Mouse (Mus musculus) limb, embryonic 10.5 days (tissue): Measurements from ENCODE around the gene Setd7. TPM values are rescaled to one million over a fixed set of nuclear protein-coding genes. Genes with fewer than 3 reads are reported as not detected.
A peak's percentile ranks its signal among the peaks of the same experiment; 100 is the strongest.

Experiments
- DNase-seq: peaks from one replicate; pipeline ENCODE4 v3.0.0-alpha.2; 2017; ENCODE audit warnings: low spot score
- H3K27ac ChIP-seq: fragments of 300-500 bp; sonication (generic); 2 replicates; pipeline ENCODE4 v1.5.1; 2016; ENCODE audit warnings: mild to moderate bottlenecking
- H3K27me3 ChIP-seq: fragments of 300-500 bp; sonication (generic); 2 replicates; pipeline ENCODE4 v1.6.1; 2016; ENCODE audit warnings: low read depth, mild to moderate bottlenecking; ENCODE audit not compliant: poor library complexity, severe bottlenecking
- H3K36me3 ChIP-seq: fragments of 300-500 bp; sonication (generic); 2 replicates; pipeline ENCODE4 v1.6.1; 2016; ENCODE audit warnings: mild to moderate bottlenecking, moderate library complexity
- H3K4me1 ChIP-seq: fragments of 300-500 bp; sonication (generic); 2 replicates; pipeline ENCODE4 v1.6.1; 2016
- H3K4me3 ChIP-seq: fragments of 300-500 bp; sonication (generic); 2 replicates; pipeline ENCODE4 v1.5.1; 2016; ENCODE audit warnings: mild to moderate bottlenecking, moderate library complexity
- H3K9me3 ChIP-seq: fragments of 300-500 bp; sonication (generic); replicated peaks from 2 replicates; pipeline ENCODE4 v1.6.1; 2016; ENCODE audit warnings: mild to moderate bottlenecking
- WGBS: fragments of 180-500 bp; shearing (Covaris S2); methylation state at CpG from one replicate; pipeline ENCODE4 v1.1.7; 2016; 5-methylcytosine and 5-hydroxymethylcytosine counted together
- polyA plus RNA-seq: library from polyadenylated mRNA; unstranded; fragments of >200 nt; fragmentation: Nextera tagmentation; extraction: Ambion mirVana; gene quantifications from 2 replicates; pipeline ENCODE4 v1.2.1, GENCODE M21; 2016

Gene Setd7
- polyA plus RNA-seq, 1 experiment from 2014 or later: 4.8 TPM

DNA sequence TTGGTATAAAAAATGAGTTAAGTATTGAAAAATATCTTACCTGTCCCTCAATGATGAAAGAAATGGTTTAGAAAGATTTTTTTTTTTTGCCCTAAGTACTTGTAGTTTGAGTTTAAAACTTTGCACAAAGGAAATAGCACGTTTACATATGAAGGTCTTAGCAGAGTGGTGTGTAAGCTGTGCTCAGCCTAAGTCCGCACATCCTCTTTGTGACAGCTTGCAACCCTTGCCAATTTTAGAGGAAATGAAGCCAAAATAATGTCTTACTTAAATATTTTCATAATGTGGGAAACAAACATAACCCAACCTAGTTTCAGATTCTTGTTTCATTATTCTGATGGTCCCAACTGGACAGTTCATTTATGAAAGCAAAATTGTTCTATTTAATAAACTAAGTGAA lies 66.2 kb downstream of the Setd7 start:
- 93% methylated on average over 2 of the region's 2 CpGs for WGBS
- no peaks in the 10 kb centered on the region for H3K27me3 ChIP-seq

DNA sequence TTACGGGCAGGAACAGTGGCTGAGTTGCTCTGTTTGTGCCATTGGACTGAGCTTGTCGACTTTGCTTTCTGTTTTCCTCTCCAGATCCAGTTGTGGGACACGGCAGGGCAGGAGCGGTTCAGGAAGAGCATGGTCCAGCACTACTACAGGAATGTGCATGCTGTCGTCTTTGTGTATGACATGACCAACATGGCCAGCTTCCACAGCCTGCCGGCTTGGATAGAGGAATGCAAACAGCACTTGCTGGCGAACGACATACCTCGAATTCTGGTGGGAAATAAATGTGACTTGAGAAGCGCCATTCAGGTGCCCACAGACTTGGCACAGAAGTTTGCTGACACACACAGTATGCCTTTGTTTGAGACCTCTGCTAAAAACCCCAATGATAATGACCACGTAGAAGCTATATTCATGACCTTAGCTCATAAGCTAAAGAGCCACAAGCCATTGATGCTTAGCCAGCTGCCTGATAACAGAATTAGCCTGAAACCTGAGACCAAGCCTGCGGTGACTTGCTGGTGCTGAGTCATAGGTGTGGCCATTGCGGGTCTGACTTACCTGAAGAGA lies 67.3 kb downstream of the Setd7 start:
- Histone ChIP-seq H3K27ac (no peak overlapping the region), H3K27me3 (no peaks in the 10 kb centered on the region), H3K36me3 (peaks cover 22% of the 10 kb centered on the region), H3K4me1 (no peaks in the 10 kb centered on the region), H3K9me3 (no peaks in the 10 kb centered on the region), H3K4me3 (no peak overlapping the region)
- DNase-seq: no peak
- 86% methylated on average over 13 of the region's 13 CpGs for WGBS

More for the DNA sequence above, 66.2 kb downstream of the Setd7 start:
- no peak for DNase-seq
- Histone ChIP-seq H3K9me3 (no peaks in the 10 kb centered on the region), H3K36me3 (peaks cover 21% of the 10 kb centered on the region), H3K27ac (no peak overlapping the region), H3K4me3 (no peak overlapping the region), H3K4me1 (no peaks in the 10 kb centered on the region)

DNA sequence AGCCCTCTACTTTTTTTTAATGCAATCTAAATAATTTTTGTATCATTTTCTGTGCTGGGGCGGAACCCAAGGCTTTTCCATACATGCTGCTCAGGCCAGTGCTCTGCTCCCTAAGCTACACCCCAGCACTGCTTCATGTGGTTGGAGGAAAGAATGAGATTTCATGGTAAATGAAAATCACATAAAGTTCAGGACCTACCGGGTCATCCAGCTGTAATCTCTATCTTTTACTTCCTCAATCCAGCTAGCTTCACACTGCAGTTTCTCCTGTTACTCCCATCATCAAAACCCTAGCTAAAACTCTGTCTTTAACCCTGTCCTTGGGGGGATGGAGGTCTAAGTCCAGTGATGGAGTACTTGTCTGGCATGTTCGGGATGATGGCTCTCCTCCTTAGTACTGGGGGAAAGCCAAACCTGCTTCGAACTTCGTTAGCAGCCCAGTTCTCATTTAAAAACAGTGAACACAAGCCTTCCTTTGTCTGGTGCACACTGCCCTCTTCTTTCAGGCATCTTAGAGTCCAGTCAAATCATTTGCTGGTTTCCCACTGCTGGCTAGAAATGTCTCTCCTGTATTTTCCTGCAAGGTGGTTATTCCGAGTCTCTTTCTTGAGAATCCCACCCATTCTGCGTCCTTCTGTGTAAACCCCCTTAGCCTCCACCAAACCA lies 70.5 kb downstream of the Setd7 start:
- 86% methylated on average over 7 of the region's 7 CpGs for WGBS
- H3K27ac ChIP-seq: no peak overlapping the region
- H3K9me3 ChIP-seq: no peaks in the 10 kb centered on the region
- peaks cover 27% of the 10 kb centered on the region for H3K36me3 ChIP-seq
- no peaks in the 10 kb centered on the region for H3K27me3 ChIP-seq
- DNase-seq: no peak
- peaks cover 5% of the 10 kb centered on the region for H3K4me1 ChIP-seq
- no peak overlapping the region for H3K4me3 ChIP-seq

DNA sequence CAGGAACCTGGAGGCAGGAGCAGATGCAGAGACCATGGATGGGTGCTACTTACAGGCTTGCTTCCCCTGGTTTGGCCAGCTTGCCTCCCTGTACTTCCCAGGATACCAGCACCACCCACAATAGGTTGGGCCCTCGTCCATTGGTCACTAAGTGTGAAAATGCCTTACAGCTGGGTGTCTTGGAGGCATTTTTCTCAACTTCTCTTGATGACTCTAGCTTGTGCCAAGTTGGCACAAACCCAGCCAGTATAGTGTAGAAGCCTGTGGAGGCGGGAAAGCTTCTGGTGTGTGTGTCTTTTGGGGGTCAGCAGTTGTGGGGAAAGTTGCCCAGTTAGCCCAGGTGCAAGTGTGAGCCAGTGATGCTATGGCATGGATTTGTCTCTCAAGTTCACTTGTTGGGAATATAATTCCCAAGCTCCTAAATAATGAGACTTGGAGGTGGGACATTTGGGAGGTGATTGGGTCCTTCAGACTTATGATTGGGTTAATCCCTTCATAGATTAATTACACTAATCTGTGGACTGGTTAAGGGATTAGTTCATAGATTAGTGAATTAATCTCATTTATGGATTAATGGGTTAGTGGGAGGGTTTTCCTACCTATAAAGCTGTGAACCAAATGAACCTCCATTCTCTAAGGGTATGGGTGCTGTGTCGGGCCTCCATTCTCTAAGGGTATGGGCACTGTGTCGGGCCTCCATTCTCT lies 74.0 kb downstream of the Setd7 start:
- Histone ChIP-seq H3K4me1 (peaks cover 27% of the 10 kb centered on the region), H3K9me3 (no peaks in the 10 kb centered on the region), H3K27me3 (no peaks in the 10 kb centered on the region), H3K36me3 (peaks cover 8% of the 10 kb centered on the region), H3K27ac (no peak overlapping the region), H3K4me3 (no peak overlapping the region)
- DNase-seq: no peak
- WGBS: 91% methylated on average over 4 of the region's 4 CpGs

DNA sequence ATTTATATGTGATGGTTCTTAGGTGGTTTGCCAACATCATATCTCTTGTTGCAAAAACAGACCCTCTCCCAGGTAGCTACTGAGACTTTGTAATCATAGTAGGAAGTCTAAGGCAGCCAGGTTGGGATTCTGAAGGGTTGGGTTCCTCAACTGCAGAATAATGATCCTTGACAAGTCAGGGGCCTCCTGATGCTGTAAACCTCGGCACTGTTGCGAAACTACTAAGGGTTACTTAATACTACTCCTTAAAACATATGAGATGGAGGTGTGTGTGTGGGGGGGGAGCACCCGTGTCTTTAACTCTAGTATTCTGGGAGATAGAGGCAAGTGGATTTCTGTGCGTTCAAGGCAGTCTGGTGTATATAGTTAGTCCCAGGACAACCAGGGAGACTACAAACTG lies 75.3 kb downstream of the Setd7 start:
- Histone ChIP-seq H3K4me1 (peaks cover 27% of the 10 kb centered on the region), H3K9me3 (no peaks in the 10 kb centered on the region), H3K27ac (no peak overlapping the region), H3K36me3 (peaks cover 8% of the 10 kb centered on the region), H3K4me3 (peak overlapping the region; percentile 86), H3K27me3 (no peaks in the 10 kb centered on the region)
- DNase-seq: no peak
- 81% methylated on average over 4 of the region's 4 CpGs for WGBS

DNA sequence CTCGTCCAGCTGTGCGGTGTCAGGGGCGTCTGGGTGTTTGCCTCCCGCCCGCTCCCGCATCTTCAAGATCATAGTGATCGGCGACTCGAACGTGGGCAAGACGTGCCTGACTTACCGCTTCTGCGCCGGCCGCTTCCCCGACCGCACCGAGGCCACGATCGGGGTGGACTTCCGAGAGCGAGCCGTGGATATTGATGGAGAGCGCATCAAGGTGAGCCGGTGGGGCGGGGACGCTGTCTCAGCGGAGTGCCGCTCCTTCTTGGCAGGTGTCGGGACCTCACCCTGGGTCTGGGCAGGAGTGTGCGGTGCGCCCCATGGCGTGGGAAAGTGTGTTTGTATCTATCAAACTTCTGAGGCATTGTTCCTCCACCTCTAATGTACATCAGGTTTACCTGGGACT lies 76.3 kb downstream of the Setd7 start:
- Histone ChIP-seq H3K36me3 (peaks cover 8% of the 10 kb centered on the region), H3K9me3 (no peaks in the 10 kb centered on the region), H3K27ac (peak overlapping the region; percentile 95), H3K4me1 (peaks cover 27% of the 10 kb centered on the region), H3K4me3 (peak overlapping the region; percentile 86), H3K27me3 (no peaks in the 10 kb centered on the region)
- no peak for DNase-seq
- under 1% methylated on average over 33 of the region's 33 CpGs for WGBS

DNA sequence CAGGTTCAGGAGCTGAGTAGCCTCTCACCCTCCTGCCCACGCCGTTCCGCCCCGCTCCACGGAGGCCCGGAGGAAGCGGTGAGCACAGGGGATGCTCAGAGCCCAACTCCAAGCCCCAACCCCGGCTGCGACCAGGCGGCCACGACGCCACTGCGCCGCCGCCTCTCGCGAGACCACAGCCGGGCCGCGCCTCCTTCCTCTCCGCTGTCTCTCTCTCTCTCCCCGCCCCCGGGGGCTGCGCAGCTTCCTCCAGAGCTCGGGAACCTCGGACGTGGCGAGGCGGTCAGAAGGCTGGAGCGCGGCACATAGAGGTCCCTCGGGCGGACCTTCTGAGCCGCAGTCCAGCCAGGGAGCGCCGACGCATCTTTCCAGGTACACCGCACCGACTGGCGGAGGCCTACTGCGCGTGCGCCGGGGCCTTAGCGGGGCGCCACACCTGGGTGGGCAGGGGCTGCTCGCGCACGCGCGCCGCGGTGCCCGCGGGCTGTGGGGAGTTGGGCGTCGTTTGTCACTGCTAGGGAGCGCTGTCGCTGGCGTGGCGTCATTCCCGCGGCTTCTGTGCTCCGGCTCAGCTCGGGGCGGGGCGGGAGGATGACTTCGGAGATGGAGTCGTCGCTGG lies 76.8 kb downstream of the Setd7 start, which contains the start of gene Rab33b:
Gene Rab33b, plus strand, starts transcription at position 180 of the 619 bp plus-strand sequence.
- peak; percentile 97 for DNase-seq

DNA sequence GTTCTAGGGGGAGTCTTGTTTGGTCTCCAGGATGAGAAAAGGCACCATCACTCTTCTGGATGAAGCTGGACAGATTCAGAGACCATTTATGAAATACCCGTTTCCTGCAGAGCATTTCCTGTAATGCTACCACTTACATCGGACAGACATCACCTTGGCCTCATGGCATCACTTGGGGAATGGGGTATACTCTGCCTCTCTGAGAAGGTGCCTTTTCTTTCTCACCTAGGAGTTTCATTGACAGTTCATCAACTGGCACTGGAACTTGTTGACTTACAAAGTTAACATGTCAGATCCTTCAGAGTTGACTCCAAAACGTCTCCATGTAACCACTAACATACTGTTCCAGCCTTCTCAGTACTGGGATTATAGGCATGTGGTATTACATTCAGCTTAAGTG lies 77.9 kb downstream of the Setd7 start:
- H3K4me1 ChIP-seq: peaks cover 27% of the 10 kb centered on the region
- DNase-seq: no peak
- H3K27ac ChIP-seq: peak overlapping the region; percentile 95; the same call in 1 of the 2 replicates
- H3K4me3 ChIP-seq: peak overlapping the region; percentile 86
- WGBS: 80% methylated on average over 3 of the region's 3 CpGs
- no peaks in the 10 kb centered on the region for H3K9me3 ChIP-seq
- H3K36me3 ChIP-seq: peaks cover 5% of the 10 kb centered on the region
- no peaks in the 10 kb centered on the region for H3K27me3 ChIP-seq

More for the DNA sequence above, 76.8 kb downstream of the Setd7 start, which contains the start of gene Rab33b:
- peak within 1 kb of the TSS; percentile 86 for H3K4me3 ChIP-seq
- H3K27ac ChIP-seq: peak within 1 kb of the TSS; percentile 95
- no peaks in the 10 kb centered on the region for H3K9me3 ChIP-seq
- H3K27me3 ChIP-seq: no peaks in the 10 kb centered on the region
- H3K36me3 ChIP-seq: peaks cover 8% of the 10 kb centered on the region
- peaks cover 27% of the 10 kb centered on the region for H3K4me1 ChIP-seq
- under 1% methylated on average over 69 of the region's 70 CpGs for WGBS

DNA sequence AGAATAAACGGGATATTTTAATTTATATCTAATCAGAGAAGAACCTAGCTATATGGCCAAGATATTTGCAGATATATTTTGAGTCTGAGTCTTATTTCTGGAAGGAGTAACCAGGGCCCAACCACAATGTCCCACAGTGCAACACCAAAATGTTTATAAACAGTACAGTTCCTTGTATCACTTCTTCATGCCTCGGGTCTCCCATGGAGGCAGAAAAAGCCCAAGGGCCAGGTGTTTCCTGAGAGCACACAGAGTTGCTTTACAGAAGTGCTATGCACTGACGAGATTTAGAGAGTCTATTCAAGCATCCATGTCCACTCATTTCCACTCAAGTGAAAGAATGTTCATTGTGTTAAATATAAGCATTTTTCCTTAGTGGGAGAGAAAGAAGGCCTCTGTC lies 78.8 kb downstream of the Setd7 start:
- Histone ChIP-seq H3K4me1 (peaks cover 27% of the 10 kb centered on the region), H3K27me3 (no peaks in the 10 kb centered on the region), H3K4me3 (no peak overlapping the region), H3K27ac (no peak overlapping the region), H3K36me3 (peaks cover 5% of the 10 kb centered on the region), H3K9me3 (no peaks in the 10 kb centered on the region)
- 69% methylated on average over 3 of the region's 3 CpGs for WGBS
- DNase-seq: no peak

DNA sequence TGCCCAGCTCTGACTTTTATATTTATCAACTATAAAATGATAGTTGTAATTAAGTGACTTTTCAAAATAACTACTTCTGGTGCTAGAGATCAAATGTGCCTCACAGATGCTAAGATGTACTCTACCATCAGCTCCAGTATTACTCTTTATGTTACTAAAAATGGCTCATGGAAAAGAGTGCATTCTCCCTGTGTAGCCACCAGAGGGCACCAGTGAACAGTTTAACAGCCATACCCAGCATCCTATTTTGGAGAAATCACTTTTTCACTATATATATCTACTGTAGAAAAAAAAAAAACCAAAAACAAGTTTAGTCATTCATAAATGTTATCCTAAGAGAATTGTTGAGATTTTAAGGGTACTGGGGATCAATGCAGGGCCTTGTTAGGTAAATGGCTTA lies 79.6 kb downstream of the Setd7 start:
- DNase-seq: peak; percentile 64
- H3K4me1 ChIP-seq: peaks cover 27% of the 10 kb centered on the region
- peaks cover 2% of the 10 kb centered on the region; the same call in 1 of the 2 replicates for H3K36me3 ChIP-seq
- no peaks in the 10 kb centered on the region for H3K27me3 ChIP-seq
- no peak overlapping the region for H3K4me3 ChIP-seq
- H3K27ac ChIP-seq: no peak overlapping the region
- no peaks in the 10 kb centered on the region for H3K9me3 ChIP-seq

DNA sequence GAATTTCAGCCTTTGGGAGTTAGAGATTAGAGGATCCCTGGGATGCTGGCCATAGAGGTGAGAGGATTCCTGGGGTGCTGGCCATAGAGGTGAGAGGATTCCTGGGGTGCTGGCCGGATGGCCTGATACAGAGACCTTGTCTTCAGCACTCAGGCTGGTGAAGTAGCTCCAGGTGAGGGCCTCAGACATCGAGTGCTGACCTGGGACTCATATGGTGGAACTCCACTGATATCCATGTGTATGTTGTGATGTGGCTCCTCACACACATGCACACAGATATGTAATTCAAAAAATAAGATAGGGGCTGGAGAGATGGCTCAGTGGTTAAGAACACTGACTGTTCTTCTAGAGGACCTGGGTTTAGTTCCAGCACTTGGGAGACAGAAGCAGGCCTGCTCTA lies 80.8 kb downstream of the Setd7 start:
- H3K4me1 ChIP-seq: peaks cover 19% of the 10 kb centered on the region
- no peak overlapping the region for H3K27ac ChIP-seq
- no peaks in the 10 kb centered on the region for H3K9me3 ChIP-seq
- no peak overlapping the region for H3K4me3 ChIP-seq
- peaks cover 7% of the 10 kb centered on the region for H3K36me3 ChIP-seq
- H3K27me3 ChIP-seq: no peaks in the 10 kb centered on the region
- no peak for DNase-seq
- 51% methylated on average over 2 of the region's 2 CpGs for WGBS

DNA sequence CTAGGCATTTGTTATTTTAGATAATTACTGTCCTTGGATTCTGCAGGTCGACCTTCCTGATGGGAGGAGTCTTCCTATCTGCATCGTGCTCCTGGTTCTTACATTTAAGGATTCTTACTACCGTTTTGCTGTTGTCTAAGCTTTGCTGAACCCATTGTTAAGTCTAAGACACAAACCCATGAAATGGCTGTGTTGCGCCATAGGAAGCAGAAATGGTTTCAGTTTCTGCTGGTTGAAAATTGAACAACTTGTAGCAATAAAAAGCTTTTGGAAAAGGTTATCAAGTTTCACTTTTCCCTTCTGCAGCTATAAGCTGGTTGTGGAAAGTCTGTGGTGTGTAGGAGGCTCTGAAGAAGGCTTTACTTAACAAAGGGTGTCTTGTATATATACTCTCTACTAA lies 85.0 kb downstream of the Setd7 start:
- Histone ChIP-seq H3K4me3 (no peak overlapping the region), H3K27ac (no peak overlapping the region), H3K4me1 (no peaks in the 10 kb centered on the region), H3K9me3 (no peaks in the 10 kb centered on the region), H3K36me3 (peaks cover 47% of the 10 kb centered on the region), H3K27me3 (no peaks in the 10 kb centered on the region)
- 82% methylated on average over 4 of the region's 4 CpGs for whole genome bisulfite sequencing
- DNase-seq: no peak

DNA sequence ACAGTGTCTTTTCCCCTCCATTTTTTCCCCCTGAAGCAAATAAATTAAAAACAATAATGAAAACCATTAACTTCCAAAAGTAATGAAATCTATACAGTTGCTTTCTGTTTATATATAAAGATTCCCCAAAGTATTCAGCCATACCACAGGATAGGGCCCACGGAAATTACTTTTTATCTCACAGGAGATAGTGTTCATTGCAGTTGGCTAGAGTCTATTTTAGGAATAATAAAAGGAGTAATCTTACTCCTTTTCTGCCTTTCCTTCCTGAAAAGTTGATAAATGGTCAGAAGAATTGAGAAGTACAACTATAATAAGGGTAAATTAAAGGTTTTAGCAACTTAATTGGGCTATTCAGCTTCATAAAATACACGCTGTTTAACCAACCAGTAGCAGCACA lies 92.1 kb downstream of the Setd7 start:
- peaks cover 10% of the 10 kb centered on the region for H3K4me1 ChIP-seq
- H3K4me3 ChIP-seq: no peak overlapping the region
- WGBS: 88% methylated on average over 2 of the region's 2 CpGs
- H3K36me3 ChIP-seq: peaks cover 97% of the 10 kb centered on the region
- no peak overlapping the region for H3K27ac ChIP-seq
- no peaks in the 10 kb centered on the region for H3K9me3 ChIP-seq
- DNase-seq: no peak
- H3K27me3 ChIP-seq: no peaks in the 10 kb centered on the region
